Mouse (Mus musculus) testis, adult 2 months (tissue): ENCODE data around the gene Samd1.

Experiments used
- CTCF ChIP-seq: fragments of 200-500 bp; IDR thresholded peaks from 2 replicates; pipeline ENCODE4 v1.5.1; 2012; ENCODE audit warnings: low read depth, mild to moderate bottlenecking, inconsistent platforms, low read length, moderate library complexity; ENCODE audit not compliant: control insufficient read depth, insufficient read depth, insufficient replicate concordance
- POLR2A ChIP-seq: fragments of 200-500 bp; IDR thresholded peaks from 2 replicates; pipeline ENCODE4 v1.6.1; 2012; ENCODE audit warnings: low read depth, mild to moderate bottlenecking, inconsistent platforms, low read length, moderate library complexity; ENCODE audit not compliant: control insufficient read depth

- TF ChIP-seq POLR2A (peak; percentile 55; the same call in 1 of the 2 replicates), CTCF (no peak)
These were observed 7.2 kb downstream of the Samd1 start for GRCm38 (mm10) chr8:84004533-84005201.
